Mouse (Mus musculus) macrophage (primary cell): ENCODE data around the gene Dnmbp. TPM values are rescaled to one million over a fixed set of nuclear protein-coding genes. Genes with fewer than 3 reads are reported as not detected.
A peak's percentile ranks its signal among the peaks of the same experiment; 100 is the strongest.

ENCODE experiments used
- H3K27ac ChIP-seq: fragments of 350-480 bp; formaldehyde crosslinking; 2 replicates; pipeline ENCODE4 v1.9.0; 2021
- H3K36me3 ChIP-seq: fragments of 350-480 bp; formaldehyde crosslinking; 2 replicates; pipeline ENCODE4 v1.9.0; 2021; ENCODE audit errors: inconsistent target
- H3K4me3 ChIP-seq: fragments of 350-480 bp; formaldehyde crosslinking; 2 replicates; pipeline ENCODE4 v1.9.0; 2021; ENCODE audit errors: inconsistent target
- H3K79me2 ChIP-seq: fragments of 350-480 bp; formaldehyde crosslinking; 2 replicates; pipeline ENCODE4 v1.9.0; 2021; ENCODE audit errors: inconsistent target
- WGBS: methylation state at CpG from one replicate; pipeline ENCODE4 v1.1.7; 2026; ENCODE audit warnings: inconsistent platforms; ENCODE audit not compliant: missing documents; 5-methylcytosine and 5-hydroxymethylcytosine counted together
- polyA plus RNA-seq: library from polyadenylated mRNA; stranded (reverse); fragments of 250-400 nt; gene quantifications from 3 replicates; pipeline ENCODE4 v1.2.4, GENCODE M21; 2018; ENCODE audit warnings: inconsistent platforms
- total RNA-seq, 78 experiments: library from RNA; depleted of rRNA; stranded (reverse); fragments of 250-400 nt; gene quantifications; 1 replicate in 9 of 78; 2 replicates in 24 of 78; 3 replicates in 43 of 78; 4 replicates in 2 of 78; pipeline ENCODE4 v1.2.4; 2018; ENCODE audit warnings: inconsistent platforms in 56 of 78

The Dnmbp gene
- 10 to 100 TPM; 11.2 to 85.0 (median 41.0) TPM for total RNA-seq (2018; cell fraction: chromatin; rRNA removed)
- total RNA-seq (2018; cell fraction: cytosol; rRNA removed) = 10 to 100 TPM in 12 of 26 experiments, 1 to 10 TPM in 14; 2.1 to 18.6 (median 9.3) TPM
- 10 to 100 TPM in 20 of 26 experiments, 1 to 10 TPM in 6; 5.9 to 56.9 (median 19.8) TPM for total RNA-seq (2018; cell fraction: nucleus; rRNA removed)
- 10.0 to 13.6 TPM (median 12.2 TPM) in 3 replicates for polyA plus RNA-seq

GRCm38 (mm10) chr19:43939769-43940689, at the start of gene Dnmbp:
Gene Dnmbp, minus strand, starts transcription at chr19:43940191.
- peak within 1 kb of the TSS; percentile 62 for H3K4me3 ChIP-seq
- 0 out of 2 replicates have a peak within 1 kb of the TSS, but pooled peaks have one; percentile 4 for H3K27ac ChIP-seq
- WGBS = 4% methylated on average over 93 of the region's 94 CpGs
- no peaks in the 10 kb centered on the region for H3K36me3 ChIP-seq
- H3K79me2 ChIP-seq = peaks cover 46% of the 10 kb centered on the region

- Histone ChIP-seq H3K4me3 (no peak within 1 kb of the TSS), H3K36me3 (no peaks in the 10 kb centered on the region), H3K27ac (no peak within 1 kb of the TSS), H3K79me2 (no peaks in the 10 kb centered on the region)
- 32% methylated on average over 30 of the region's 30 CpGs for WGBS
Measured at GRCm38 (mm10) chr19:43986069-43986794, 46.2 kb upstream of the Dnmbp start, which contains the start of gene Cpn1. Gene Cpn1, minus strand, starts transcription at chr19:43986556.

DNA sequence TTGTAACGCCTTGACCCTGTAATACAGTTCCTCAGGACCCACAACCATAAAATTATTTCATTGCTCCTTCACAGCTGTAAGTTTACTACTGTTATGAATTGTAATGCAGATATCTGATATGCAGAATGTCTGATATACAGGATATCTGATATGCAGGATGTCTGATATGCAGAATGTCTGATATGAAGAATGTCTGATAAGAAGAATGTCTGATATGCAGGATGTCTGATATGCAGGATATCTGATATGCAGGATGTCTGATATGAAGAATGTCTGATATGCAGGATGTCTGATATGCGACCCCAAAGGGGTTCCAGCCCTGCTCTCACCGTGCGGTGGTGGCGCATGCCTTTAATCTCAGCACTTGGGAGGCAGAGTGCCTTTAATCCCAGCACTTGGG, 42.0 kb upstream of the Dnmbp start:
- Histone ChIP-seq H3K4me3 (no peak overlapping the region), H3K79me2 (no peaks in the 10 kb centered on the region), H3K36me3 (no peaks in the 10 kb centered on the region), H3K27ac (no peak overlapping the region)
- 86% methylated on average over 5 of the region's 5 CpGs for WGBS

- Histone ChIP-seq H3K4me3 (no peak overlapping the region), H3K36me3 (no peaks in the 10 kb centered on the region), H3K27ac (no peak overlapping the region), H3K79me2 (no peaks in the 10 kb centered on the region)
- 93% methylated on average over 16 of the region's 17 CpGs for WGBS
Measured at GRCm38 (mm10) chr19:43980711-43981110, 40.7 kb upstream of the Dnmbp start.

- H3K36me3 ChIP-seq = no peaks in the 10 kb centered on the region
Measured at GRCm38 (mm10) chr19:43977799-43978198, 37.8 kb upstream of the Dnmbp start.

DNA sequence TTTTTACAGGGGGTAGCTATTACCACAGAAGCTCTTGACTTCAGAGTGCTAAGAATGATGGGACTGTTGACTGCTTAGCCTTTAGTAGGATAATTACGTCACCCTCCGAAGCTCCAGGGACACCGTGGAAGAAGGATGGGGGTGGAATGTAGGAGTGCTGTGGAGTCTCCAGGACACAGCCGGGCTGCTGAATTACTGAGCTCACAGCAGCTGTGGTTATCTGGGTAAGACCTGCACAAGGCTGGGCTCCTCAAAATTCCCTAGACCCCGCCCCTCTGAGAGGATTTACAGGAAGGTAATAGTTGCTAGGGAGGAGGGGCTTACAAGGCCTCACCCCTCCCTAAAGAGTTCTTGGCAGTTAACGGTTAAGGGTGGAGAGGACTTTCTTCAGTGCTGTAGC, 36.7 kb upstream of the Dnmbp start:
- H3K79me2 ChIP-seq = no peaks in the 10 kb centered on the region
- H3K27ac ChIP-seq = no peak overlapping the region
- H3K36me3 ChIP-seq = no peaks in the 10 kb centered on the region
- no peak overlapping the region for H3K4me3 ChIP-seq
- WGBS = 77% methylated on average over 6 of the region's 6 CpGs

More at GRCm38 (mm10) chr19:43977799-43978198, 37.8 kb upstream of the Dnmbp start:
- no peaks in the 10 kb centered on the region for H3K79me2 ChIP-seq
- H3K27ac ChIP-seq = no peak overlapping the region
- no peak overlapping the region for H3K4me3 ChIP-seq
- WGBS = 90% methylated on average over 3 of the region's 3 CpGs

DNA sequence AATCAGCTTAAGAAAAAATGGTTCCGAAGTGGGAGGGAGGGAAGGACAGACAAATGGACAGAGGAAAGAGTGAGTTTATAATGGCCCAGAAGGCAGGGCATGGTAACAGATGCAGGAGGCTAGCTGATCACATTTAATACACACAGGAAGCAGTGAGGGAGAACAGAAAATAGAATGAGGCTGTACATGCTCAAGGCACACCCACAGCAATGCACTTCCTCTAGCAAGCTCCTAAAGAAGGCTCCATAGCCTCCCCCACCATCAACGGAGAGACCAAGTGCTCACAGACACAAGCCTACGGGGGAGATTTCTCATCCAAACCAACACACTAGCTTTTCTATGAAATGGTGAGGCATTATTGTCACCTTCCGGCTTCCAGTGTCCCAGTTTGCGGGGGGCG, 34.2 kb upstream of the Dnmbp start:
- no peak overlapping the region for H3K4me3 ChIP-seq
- no peak overlapping the region for H3K27ac ChIP-seq
- H3K79me2 ChIP-seq = no peaks in the 10 kb centered on the region
- WGBS = 79% methylated on average over 6 of the region's 6 CpGs
- no peaks in the 10 kb centered on the region for H3K36me3 ChIP-seq

DNA sequence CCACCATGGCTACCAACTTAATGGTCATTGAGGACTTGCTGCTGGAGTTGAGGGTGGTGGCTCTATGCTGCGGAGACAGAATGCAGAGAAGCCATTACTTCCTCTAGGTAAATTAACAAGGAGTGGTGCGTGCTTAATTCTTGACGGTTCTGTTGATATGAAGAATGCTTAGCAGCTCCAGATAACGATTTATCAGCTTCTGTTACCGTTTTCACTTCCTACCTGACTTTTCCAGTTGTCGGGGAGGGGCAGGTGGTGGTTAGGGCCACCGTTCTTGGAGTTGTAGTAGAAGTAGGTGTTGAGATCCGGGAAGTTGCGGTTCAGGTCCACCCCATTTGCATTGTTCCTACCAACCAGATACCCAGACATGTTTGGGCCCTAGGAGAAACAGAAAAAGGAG, 33.7 kb upstream of the Dnmbp start:
- WGBS = 80% methylated on average over 9 of the region's 9 CpGs

GRCm38 (mm10) chr19:43972129-43972528, 32.1 kb upstream of the Dnmbp start:
- Histone ChIP-seq H3K27ac (no peak overlapping the region), H3K4me3 (no peak overlapping the region), H3K79me2 (no peaks in the 10 kb centered on the region), H3K36me3 (no peaks in the 10 kb centered on the region)
- WGBS = 93% methylated on average over 8 of the region's 8 CpGs

More for the DNA sequence above, 33.7 kb upstream of the Dnmbp start:
- H3K79me2 ChIP-seq = no peaks in the 10 kb centered on the region
- no peak overlapping the region for H3K27ac ChIP-seq
- no peak overlapping the region for H3K4me3 ChIP-seq
- H3K36me3 ChIP-seq = no peaks in the 10 kb centered on the region

GRCm38 (mm10) chr19:43968436-43969026, 28.5 kb upstream of the Dnmbp start:
- WGBS = 87% methylated on average over 8 of the region's 11 CpGs

GRCm38 (mm10) chr19:43966481-43966880, 26.5 kb upstream of the Dnmbp start:
- no peak overlapping the region for H3K27ac ChIP-seq
- WGBS = 100% methylated on average over 2 of the region's 2 CpGs
- H3K36me3 ChIP-seq = no peaks in the 10 kb centered on the region
- no peaks in the 10 kb centered on the region for H3K79me2 ChIP-seq
- H3K4me3 ChIP-seq = no peak overlapping the region

More at GRCm38 (mm10) chr19:43968436-43969026, 28.5 kb upstream of the Dnmbp start:
- no peak overlapping the region for H3K4me3 ChIP-seq
- H3K36me3 ChIP-seq = no peaks in the 10 kb centered on the region
- no peaks in the 10 kb centered on the region for H3K79me2 ChIP-seq
- H3K27ac ChIP-seq = no peak overlapping the region

DNA sequence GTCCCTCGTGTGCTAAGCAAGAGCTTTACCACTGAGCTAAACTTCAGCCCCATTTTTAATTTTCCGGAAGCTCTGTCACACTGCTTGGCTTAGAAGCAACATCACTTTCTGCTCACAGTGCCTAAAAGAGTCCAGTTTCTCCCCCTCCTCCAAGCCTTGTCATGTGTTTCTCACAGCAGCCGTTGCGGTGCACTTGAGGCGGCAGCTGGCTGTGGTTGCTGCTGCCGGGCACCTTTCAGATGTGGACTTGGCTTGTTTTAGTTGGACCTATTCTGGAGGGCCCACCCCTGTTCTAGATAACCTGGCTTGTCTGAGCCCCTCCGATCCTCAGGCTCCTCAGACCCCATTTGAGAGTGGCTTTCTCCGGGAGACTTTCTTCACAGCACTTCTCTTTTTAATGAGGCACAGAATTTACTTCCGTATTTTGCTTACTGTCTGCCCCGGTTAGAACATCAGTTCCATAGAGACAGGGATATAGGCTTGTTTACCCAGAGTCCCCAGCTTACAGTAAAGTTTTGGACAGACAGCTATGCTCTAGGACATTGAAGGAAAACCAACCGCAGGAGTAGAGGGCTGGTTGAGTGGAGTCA, 25.6 kb upstream of the Dnmbp start:
- no peaks in the 10 kb centered on the region for H3K36me3 ChIP-seq
- WGBS = 15% methylated on average over 11 of the region's 11 CpGs
- no peak overlapping the region; the same call in 1 of the 2 replicates for H3K4me3 ChIP-seq
- H3K27ac ChIP-seq = peak overlapping the region; percentile 85
- no peaks in the 10 kb centered on the region for H3K79me2 ChIP-seq

- Histone ChIP-seq H3K27ac (no peak overlapping the region), H3K4me3 (no peak overlapping the region), H3K79me2 (no peaks in the 10 kb centered on the region), H3K36me3 (no peaks in the 10 kb centered on the region)
- 90% methylated on average over 9 of the region's 9 CpGs for WGBS
Measured at GRCm38 (mm10) chr19:43962795-43963194, 22.8 kb upstream of the Dnmbp start.

DNA sequence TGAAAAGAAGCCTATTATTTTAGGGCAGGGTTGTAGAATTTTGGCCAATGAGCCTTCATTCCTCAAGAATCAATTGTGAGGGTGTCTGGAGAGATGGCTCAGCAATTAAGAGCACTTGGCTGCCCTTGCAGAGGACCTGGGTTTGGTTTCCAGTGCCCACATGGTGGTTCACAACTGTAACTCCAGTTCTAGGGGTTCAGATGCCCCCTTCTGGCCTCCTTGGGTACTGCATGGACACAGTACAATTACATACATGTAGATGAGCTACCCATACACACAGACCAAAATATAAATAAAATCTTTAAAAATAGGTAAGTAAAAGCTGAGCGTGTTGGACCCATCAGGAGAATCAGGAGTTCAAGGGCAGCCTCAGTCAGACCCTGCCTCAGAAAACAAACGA, 21.2 kb upstream of the Dnmbp start:
- WGBS = 95% methylated on average over 2 of the region's 2 CpGs
- H3K4me3 ChIP-seq = no peak overlapping the region
- H3K36me3 ChIP-seq = no peaks in the 10 kb centered on the region

More for the DNA sequence above, 21.2 kb upstream of the Dnmbp start:
- Histone ChIP-seq H3K79me2 (no peaks in the 10 kb centered on the region), H3K27ac (no peak overlapping the region)
